Mouse (Mus musculus) heart, adult 8-10 months (tissue): Measurements from ENCODE around the gene Sun1. TPM values are rescaled to one million over a fixed set of nuclear protein-coding genes. Genes with fewer than 3 reads are reported as not detected.

Source experiments
- DNase-seq: peaks from one replicate; pipeline ENCODE4 v3.0.0; 2022; ENCODE audit warnings: low spot score
- total RNA-seq, 4 experiments: library from RNA; stranded (reverse); gene quantifications; 2 replicates each; pipeline ENCODE4 v1.2.4; 2022

The Sun1 gene
- total RNA-seq, 4 experiments from 2014 or later: 48.0 to 58.0 (median 50.7) TPM

- DNase-seq: no peak
Observed at GRCm38 (mm10) chr5:139208183-139208582, 7.7 kb downstream of the Sun1 start.

GRCm38 (mm10) chr5:139208871-139209684, 8.6 kb downstream of the Sun1 start:
- no peak for DNase-seq

GRCm38 (mm10) chr5:139209685-139210026, 9.2 kb downstream of the Sun1 start:
- no peak for DNase-seq

- DNase-seq: no peak
Observed at GRCm38 (mm10) chr5:139211737-139212385, 11.4 kb downstream of the Sun1 start.

- DNase-seq: no peak
Observed at GRCm38 (mm10) chr5:139214298-139214697, 13.9 kb downstream of the Sun1 start.

- DNase-seq: no peak
Observed at GRCm38 (mm10) chr5:139215184-139215583, 14.7 kb downstream of the Sun1 start.

GRCm38 (mm10) chr5:139216121-139216520, 15.7 kb downstream of the Sun1 start:
- DNase-seq: no peak

GRCm38 (mm10) chr5:139216774-139217173, 16.3 kb downstream of the Sun1 start:
- DNase-seq: no peak

GRCm38 (mm10) chr5:139220006-139220515, 19.6 kb downstream of the Sun1 start:
- no peak for DNase-seq

- peak; percentile 75 for DNase-seq
Observed at GRCm38 (mm10) chr5:139220610-139221009, 20.2 kb downstream of the Sun1 start.

- no peak for DNase-seq
Observed at GRCm38 (mm10) chr5:139223331-139223730, 22.9 kb downstream of the Sun1 start.

- DNase-seq: no peak
Observed at GRCm38 (mm10) chr5:139227236-139227635, 26.8 kb downstream of the Sun1 start.

- DNase-seq: no peak
Observed at GRCm38 (mm10) chr5:139227645-139228044, 27.2 kb downstream of the Sun1 start.

- DNase-seq: no peak
Observed at GRCm38 (mm10) chr5:139228318-139228717, 27.9 kb downstream of the Sun1 start.

- DNase-seq: no peak
Observed at GRCm38 (mm10) chr5:139229716-139230115, 29.3 kb downstream of the Sun1 start.

- no peak for DNase-seq
Observed at GRCm38 (mm10) chr5:139232083-139232482, 31.6 kb downstream of the Sun1 start.

GRCm38 (mm10) chr5:139234423-139234822, 34.0 kb downstream of the Sun1 start:
- DNase-seq: no peak

- no peak for DNase-seq
Observed at GRCm38 (mm10) chr5:139237436-139237835, 37.0 kb downstream of the Sun1 start.

GRCm38 (mm10) chr5:139241022-139241761, 40.8 kb downstream of the Sun1 start:
- DNase-seq: no peak

GRCm38 (mm10) chr5:139243384-139243783, 42.9 kb downstream of the Sun1 start:
- no peak for DNase-seq

- DNase-seq: no peak
Observed at GRCm38 (mm10) chr5:139247767-139248166, 47.3 kb downstream of the Sun1 start.

- DNase-seq: no peak
Observed at GRCm38 (mm10) chr5:139248846-139249245, 48.4 kb downstream of the Sun1 start.
